Mouse (Mus musculus) adrenal gland, adult (tissue): ENCODE measurements around the gene Pdcd1lg2.

Experiments
- DNase-seq, 2 experiments: peaks; one replicate each; pipeline ENCODE4 v3.0.0; 2022 to 2023; ENCODE audit warnings: low spot score in 1 of 2; ENCODE audit not compliant: inconsistent age in 2 of 2

The Pdcd1lg2 gene

DNA sequence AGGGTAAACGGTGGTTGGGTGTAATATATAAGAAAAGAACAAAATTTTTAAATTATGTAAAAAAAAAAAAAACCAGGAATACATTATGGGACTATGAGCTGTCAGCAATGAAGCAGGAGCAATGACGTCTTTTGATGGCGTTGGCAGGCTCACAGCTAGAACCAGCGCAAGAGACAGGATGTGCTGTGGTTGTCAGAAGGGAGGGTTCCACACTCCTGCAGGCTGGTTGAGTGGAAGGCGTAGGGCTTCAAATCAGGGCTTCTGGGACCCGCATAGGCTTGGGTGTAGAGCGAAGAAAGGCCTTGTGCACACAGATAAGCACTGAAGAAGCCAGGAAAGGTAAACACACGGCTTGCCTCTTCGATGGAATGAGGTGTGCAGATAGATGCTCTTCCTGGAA lies 56.1 kb downstream of the Pdcd1lg2 start:
- no peak for DNase-seq

GRCm38 (mm10) chr19:29468941-29469685 lies 58.4 kb downstream of the Pdcd1lg2 start:
- DNase-seq = no peak

- no peak for DNase-seq
These were observed 59.1 kb downstream of the Pdcd1lg2 start for GRCm38 (mm10) chr19:29469686-29470254.

- peak; percentile 51 to 71 for DNase-seq
These were observed 59.9 kb downstream of the Pdcd1lg2 start for GRCm38 (mm10) chr19:29470652-29471051.

GRCm38 (mm10) chr19:29472424-29472823 lies 61.7 kb downstream of the Pdcd1lg2 start:
- no peak for DNase-seq

DNA sequence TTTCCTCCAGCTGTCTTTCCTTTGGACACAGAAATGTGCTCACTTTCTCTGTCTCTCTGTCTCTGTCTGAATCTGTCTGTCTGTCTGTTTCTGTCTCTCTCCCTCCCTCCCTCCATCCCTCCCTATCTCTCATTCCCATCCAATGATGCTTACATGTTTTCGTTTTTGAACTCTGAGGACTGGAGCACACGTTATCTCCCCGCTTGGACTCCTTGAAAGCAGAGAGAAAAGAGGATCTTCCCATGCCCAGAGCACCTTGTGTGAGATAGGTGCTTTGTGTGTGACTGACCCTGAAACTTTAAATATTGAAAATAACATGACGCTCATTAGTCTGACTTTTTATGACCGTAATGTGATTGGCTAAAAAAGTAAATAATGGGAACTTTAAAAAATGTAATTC lies 62.2 kb downstream of the Pdcd1lg2 start:
- no peak for DNase-seq

DNA sequence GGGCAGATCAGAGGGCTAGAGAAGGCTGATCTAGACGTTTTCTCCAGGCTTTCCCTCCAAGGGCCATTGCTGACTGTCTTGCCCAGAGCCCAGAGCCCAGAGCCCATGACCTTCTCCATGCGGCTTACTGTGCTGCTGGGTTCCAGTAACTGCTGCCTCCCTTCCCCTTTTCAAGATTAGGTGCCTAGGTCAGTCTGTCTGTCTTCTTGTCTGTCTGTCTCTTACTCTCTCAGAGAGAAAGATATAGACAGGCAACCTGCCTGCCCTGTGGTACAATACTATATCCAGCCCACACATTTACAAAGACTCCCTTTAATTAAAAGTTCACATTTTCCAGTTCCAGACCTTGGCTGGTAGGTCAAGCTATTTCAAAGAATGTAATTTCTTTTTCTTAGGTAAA lies 64.1 kb downstream of the Pdcd1lg2 start:
- DNase-seq = no peak

DNA sequence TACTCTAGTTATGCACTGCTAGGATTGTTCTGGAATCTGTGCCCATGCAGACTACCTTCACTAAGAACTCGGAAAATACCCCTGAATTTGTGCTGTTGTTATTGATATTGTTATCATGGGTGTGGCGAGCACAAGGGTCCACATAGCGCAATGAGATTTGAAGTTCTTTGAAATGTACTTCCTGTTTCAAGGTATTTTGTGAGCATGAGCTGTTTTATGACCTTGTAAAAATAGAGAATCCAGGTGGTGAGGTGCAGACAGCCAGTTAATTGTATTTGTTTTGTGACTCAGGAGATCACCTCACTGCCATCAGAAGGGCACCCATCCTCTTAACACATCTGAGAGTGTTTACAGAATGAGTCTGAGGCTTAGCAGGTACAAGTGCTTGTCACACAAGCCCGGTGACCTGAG lies 64.5 kb downstream of the Pdcd1lg2 start:
- no peak for DNase-seq

- no peak for DNase-seq
These were observed 67.9 kb downstream of the Pdcd1lg2 start for GRCm38 (mm10) chr19:29478598-29478997.

- DNase-seq = no peak
These were observed 70.9 kb downstream of the Pdcd1lg2 start for GRCm38 (mm10) chr19:29481578-29481977.

DNA sequence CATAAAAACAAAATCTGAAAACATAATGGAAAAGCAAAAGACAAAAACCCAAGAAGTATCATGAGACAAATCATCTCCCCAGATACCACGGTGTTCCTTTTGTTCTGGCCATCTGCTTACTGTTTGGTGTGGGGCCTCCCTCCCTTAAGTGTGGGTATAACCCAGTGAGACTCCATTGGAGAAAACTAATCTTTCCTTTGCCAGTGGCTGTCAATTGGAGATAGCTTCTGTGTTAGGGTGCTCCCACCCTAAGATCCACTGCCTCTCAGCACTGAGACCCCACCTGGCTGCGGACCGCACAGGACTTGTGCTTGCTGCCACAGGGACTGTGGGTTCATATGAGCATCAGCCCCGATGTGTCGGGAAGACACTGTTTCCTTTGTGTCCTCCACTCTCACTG lies 71.4 kb downstream of the Pdcd1lg2 start:
- no peak for DNase-seq

- no peak for DNase-seq
These were observed 71.9 kb downstream of the Pdcd1lg2 start for GRCm38 (mm10) chr19:29482637-29483036.

DNA sequence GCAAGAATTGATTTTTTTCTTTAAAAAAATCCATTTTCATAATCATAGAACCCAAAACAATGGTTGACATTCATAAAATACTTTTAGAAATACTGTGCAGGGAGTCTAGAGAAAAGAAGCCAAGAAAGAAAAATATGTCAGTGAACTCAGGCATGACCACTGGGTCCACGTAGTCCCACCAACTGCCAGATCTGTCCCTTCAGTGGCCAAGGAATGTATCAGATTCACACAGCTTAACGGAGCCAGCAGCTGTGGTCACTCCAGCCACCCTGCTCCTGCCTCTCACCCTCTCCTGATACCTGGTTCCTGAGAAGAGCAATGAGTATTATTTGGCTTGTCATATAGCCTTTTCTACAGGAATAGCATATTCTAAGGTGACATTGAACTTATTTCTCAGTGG lies 72.7 kb downstream of the Pdcd1lg2 start:
- no peak for DNase-seq

GRCm38 (mm10) chr19:29484537-29484936 lies 73.8 kb downstream of the Pdcd1lg2 start:
- no peak for DNase-seq

DNA sequence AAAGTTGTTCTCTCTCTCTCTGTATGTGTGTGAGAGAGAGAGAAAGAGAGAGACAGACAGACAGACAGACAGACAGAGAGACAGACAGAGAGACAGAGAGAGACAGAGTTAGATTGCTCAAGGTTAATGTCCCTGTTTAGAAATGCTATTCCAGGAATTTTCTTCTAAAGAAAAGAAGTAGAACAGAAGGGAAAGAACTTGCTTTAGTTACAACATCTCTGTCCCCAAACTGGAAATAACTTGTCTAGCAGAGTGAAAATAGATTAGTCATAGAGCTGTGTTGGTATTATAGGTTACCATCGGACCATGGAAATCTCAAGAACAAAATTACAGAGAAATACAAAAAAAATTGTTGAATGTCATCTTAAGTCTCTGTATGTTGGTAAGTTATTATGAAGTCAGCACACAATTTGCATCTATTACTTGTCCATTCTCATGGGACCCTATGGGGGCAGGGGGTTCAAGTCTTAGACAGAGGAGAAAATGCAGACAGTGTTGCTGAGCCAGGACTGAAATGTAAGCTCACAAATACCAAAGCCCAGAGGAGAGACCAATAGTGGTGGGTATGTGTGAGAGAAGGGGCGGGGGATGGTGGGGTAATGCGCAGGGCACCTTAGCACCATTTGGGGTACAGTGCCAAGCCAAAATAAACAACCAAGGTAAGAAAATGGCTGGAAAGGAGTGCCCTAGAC lies 74.7 kb downstream of the Pdcd1lg2 start:
- no peak for DNase-seq

DNA sequence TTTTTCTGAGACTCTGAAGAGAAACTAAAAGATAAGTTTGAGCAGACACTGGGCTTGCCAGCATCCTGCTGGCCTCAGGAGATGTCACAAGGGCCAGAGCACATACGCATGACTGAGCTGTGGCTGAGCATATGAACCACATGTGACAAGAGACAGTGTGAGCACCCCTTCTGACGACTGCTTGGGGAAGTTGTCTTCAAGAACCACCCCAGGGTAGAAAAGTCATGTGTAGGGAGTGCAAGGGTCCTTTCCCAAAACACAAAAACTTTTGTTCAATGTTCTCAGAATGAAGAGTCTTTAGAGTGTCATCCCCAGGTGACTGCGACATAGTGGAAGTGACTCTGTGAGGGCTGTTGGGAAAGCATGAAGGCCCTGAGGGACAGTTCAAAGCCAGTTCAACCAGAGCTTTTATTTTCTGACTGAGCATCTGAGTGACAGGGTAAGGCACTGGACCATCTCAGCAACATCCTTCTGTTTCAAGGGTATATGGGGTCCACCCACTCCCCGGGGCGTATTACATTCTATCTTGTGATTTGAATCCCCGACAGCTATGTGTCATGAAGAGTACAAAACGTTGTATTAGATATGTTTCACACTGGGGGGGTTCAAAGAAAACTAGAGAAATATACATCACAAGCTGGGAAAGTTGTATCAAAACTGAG lies 76.0 kb downstream of the Pdcd1lg2 start:
- no peak for DNase-seq

- DNase-seq = no peak
These were observed 76.8 kb downstream of the Pdcd1lg2 start for GRCm38 (mm10) chr19:29487326-29488072.

DNA sequence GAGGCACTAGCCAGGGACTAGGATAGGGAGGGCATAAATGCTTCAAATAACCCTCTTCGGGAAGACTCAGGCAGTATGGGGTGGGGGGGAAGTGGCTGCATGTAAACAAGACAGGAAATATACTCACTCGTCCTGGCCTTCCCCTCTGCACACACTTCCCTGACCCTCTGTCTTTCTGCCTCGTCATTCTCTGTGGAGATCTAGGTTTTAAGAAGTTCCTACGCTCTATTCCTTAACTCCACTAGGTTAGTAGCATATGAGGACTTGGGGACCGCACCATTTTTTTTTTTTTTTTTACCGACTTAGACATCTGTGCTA lies 77.3 kb downstream of the Pdcd1lg2 start:
- DNase-seq = no peak

DNA sequence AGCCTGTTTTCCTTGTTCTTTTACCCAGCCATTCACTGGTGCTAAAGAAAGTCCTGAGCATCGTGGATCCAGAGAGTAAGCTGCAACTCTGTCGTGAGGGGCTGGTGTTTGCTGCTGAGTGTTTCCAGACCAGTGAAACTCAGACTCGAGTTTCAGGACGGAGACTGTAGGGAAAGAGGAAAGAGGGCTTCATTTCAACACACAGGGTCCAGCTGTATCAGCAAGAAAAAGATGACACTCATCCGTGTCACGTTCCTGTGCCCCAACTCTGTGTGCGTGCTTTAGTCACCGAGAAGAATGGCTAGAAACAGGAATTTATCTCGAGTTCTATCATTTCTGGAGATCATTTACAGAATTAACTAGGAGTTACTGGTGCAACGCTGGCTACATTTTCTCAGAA lies 77.7 kb downstream of the Pdcd1lg2 start:
- DNase-seq = no peak

- peak in 1 of 2 experiments; percentile 70 for DNase-seq
These were observed 79.1 kb downstream of the Pdcd1lg2 start for GRCm38 (mm10) chr19:29489785-29490284.

- no peak for DNase-seq
These were observed 80.7 kb downstream of the Pdcd1lg2 start for GRCm38 (mm10) chr19:29491467-29491866.
